Mouse (Mus musculus) small intestine, adult 2 months (tissue): ENCODE results near the gene Apba1. TPM values are rescaled to one million over a fixed set of nuclear protein-coding genes. Genes with fewer than 3 reads are reported as not detected.

Experiments
- H3K27ac ChIP-seq: fragments of 200-500 bp; 2 replicates; pipeline ENCODE4 v1.5.1; 2012; ENCODE audit warnings: low read depth, low read length, control low read depth, inconsistent platforms; ENCODE audit not compliant: insufficient read depth
- H3K27me3 ChIP-seq: fragments of 200-500 bp; 2 replicates; pipeline ENCODE4 v1.6.1; 2012; ENCODE audit warnings: mild to moderate bottlenecking, moderate library complexity, low read length, inconsistent platforms; ENCODE audit not compliant: control insufficient read depth, insufficient read depth
- H3K36me3 ChIP-seq: fragments of 200-500 bp; 2 replicates; pipeline ENCODE4 v1.6.1; 2012; ENCODE audit warnings: mild to moderate bottlenecking, low read length, control low read depth, inconsistent platforms; ENCODE audit not compliant: control insufficient read depth, insufficient read depth
- H3K4me1 ChIP-seq: fragments of 200-500 bp; 2 replicates; pipeline ENCODE4 v1.6.1; 2012; ENCODE audit warnings: low read length, inconsistent platforms, mixed read lengths; ENCODE audit not compliant: control insufficient read depth, insufficient read depth, insufficient read length
- H3K4me3 ChIP-seq: fragments of 200-500 bp; 2 replicates; pipeline ENCODE4 v1.5.1; 2012; ENCODE audit warnings: low read depth, mild to moderate bottlenecking, control low read depth, inconsistent platforms, low read length, moderate library complexity
- CTCF ChIP-seq: fragments of 200-500 bp; IDR thresholded peaks from 2 replicates; pipeline ENCODE4 v1.5.1; 2012; ENCODE audit warnings: low read depth, mild to moderate bottlenecking, control low read depth, inconsistent platforms, low read length, moderate library complexity, mixed read lengths; ENCODE audit not compliant: insufficient replicate concordance, insufficient read length; ENCODE audit errors: extremely low read depth
- POLR2A ChIP-seq: fragments of 200-500 bp; IDR thresholded peaks from 2 replicates; pipeline ENCODE4 v1.6.1; 2012; ENCODE audit warnings: low read depth, mild to moderate bottlenecking, control low read depth, inconsistent platforms, low read length, moderate library complexity
- WGBS: fragments of 180-500 bp; shearing (Covaris S2); methylation state at CpG from one replicate; pipeline ENCODE4 v1.1.7; 2018; 5-methylcytosine and 5-hydroxymethylcytosine counted together
- polyA plus RNA-seq: library from polyadenylated mRNA; depleted of rRNA; stranded (reverse); fragments of >200 nt; gene quantifications from 2 replicates; pipeline ENCODE4 v1.2.3, GENCODE M21; 2012

Gene Apba1
- polyA plus RNA-seq, 1 experiment, result 2.0 TPM

- Histone ChIP-seq H3K4me3 (no peak overlapping the region), H3K4me1 (no peaks in the 10 kb centered on the region), H3K36me3 (no peaks in the 10 kb centered on the region), H3K27me3 (no peaks in the 10 kb centered on the region), H3K27ac (no peak overlapping the region)
- no peak for TF ChIP-seq CTCF
- 89% methylated on average over 7 of the region's 7 CpGs for WGBS
Measured at GRCm38 (mm10) chr19:23855832-23856231, 97.1 kb downstream of the Apba1 start.

- Histone ChIP-seq H3K36me3 (no peaks in the 10 kb centered on the region), H3K27me3 (no peaks in the 10 kb centered on the region), H3K27ac (no peak overlapping the region), H3K4me1 (no peaks in the 10 kb centered on the region), H3K4me3 (no peak overlapping the region)
- 98% methylated on average over 4 of the region's 4 CpGs for WGBS
- TF ChIP-seq CTCF (no peak), POLR2A (no peak)
Measured at GRCm38 (mm10) chr19:23858091-23858490, 99.4 kb downstream of the Apba1 start.

GRCm38 (mm10) chr19:23858781-23859180 is 100.1 kb downstream of the Apba1 start:
- H3K27ac ChIP-seq, result no peak overlapping the region
- TF ChIP-seq POLR2A, result no peak
- TF ChIP-seq CTCF, result no peak
- WGBS, result 92% methylated on average over 9 of the region's 9 CpGs
- no peak overlapping the region for H3K4me3 ChIP-seq
- no peaks in the 10 kb centered on the region for H3K27me3 ChIP-seq
- no peaks in the 10 kb centered on the region for H3K36me3 ChIP-seq
- no peaks in the 10 kb centered on the region for H3K4me1 ChIP-seq

- Histone ChIP-seq H3K4me1 (no peaks in the 10 kb centered on the region), H3K36me3 (no peaks in the 10 kb centered on the region), H3K27me3 (no peaks in the 10 kb centered on the region), H3K4me3 (no peak overlapping the region), H3K27ac (no peak overlapping the region)
- TF ChIP-seq POLR2A (no peak), CTCF (peak; percentile 67; the same call in 1 of the 2 replicates)
- 24% methylated on average over 13 of the region's 13 CpGs for WGBS
Measured at GRCm38 (mm10) chr19:23860151-23860820, 101.6 kb downstream of the Apba1 start.

GRCm38 (mm10) chr19:23862736-23863135 is 104.0 kb downstream of the Apba1 start:
- 38% methylated on average over 4 of the region's 4 CpGs for WGBS
- H3K27me3 ChIP-seq, result no peaks in the 10 kb centered on the region

GRCm38 (mm10) chr19:23863959-23864358 is 105.3 kb downstream of the Apba1 start:
- Histone ChIP-seq H3K4me1 (no peaks in the 10 kb centered on the region), H3K36me3 (no peaks in the 10 kb centered on the region), H3K4me3 (no peak overlapping the region), H3K27ac (no peak overlapping the region), H3K27me3 (no peaks in the 10 kb centered on the region)
- WGBS, result 56% methylated on average over 3 of the region's 3 CpGs
- TF ChIP-seq POLR2A (no peak), CTCF (no peak)

More at GRCm38 (mm10) chr19:23862736-23863135, 104.0 kb downstream of the Apba1 start:
- Histone ChIP-seq H3K36me3 (no peaks in the 10 kb centered on the region), H3K4me1 (no peaks in the 10 kb centered on the region), H3K4me3 (no peak overlapping the region), H3K27ac (no peak overlapping the region)
- TF ChIP-seq CTCF (no peak), POLR2A (no peak)

GRCm38 (mm10) chr19:23866045-23866444 is 107.4 kb downstream of the Apba1 start:
- no peaks in the 10 kb centered on the region for H3K27me3 ChIP-seq
- 87% methylated on average over 9 of the region's 9 CpGs for WGBS
- no peak overlapping the region for H3K4me3 ChIP-seq
- TF ChIP-seq CTCF (no peak), POLR2A (no peak)
- no peaks in the 10 kb centered on the region for H3K4me1 ChIP-seq
- H3K27ac ChIP-seq, result no peak overlapping the region
- no peaks in the 10 kb centered on the region for H3K36me3 ChIP-seq
